Comparison of ENCODE assay signal across 9 mouse cellular contexts in the genomic region with DNA sequence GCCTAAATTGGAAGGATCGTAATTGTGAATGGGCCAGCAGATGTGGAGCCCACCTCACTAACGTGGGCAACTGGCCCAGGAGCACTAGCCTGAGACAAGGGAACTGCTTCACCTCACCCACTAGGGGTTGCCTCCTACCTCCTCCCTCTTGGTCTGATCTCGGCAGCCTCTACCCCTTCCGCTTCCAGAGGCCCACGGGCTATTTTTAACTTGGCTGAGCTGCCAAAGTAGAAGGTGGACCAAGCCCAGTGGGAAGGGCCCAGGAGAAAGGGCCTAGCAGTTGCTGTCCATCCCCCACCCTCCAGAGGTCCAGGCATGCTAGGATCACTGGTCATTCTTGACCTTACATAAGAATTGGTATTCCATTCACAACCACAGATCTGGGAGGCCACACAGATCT. TPM values are rescaled to one million over a fixed set of nuclear protein-coding genes. Genes with fewer than 3 reads are reported as not detected.
DNase-seq lines count a peak whose midpoint lies in the region; ATAC-seq lines count a peak whose summit lies in the region.
"Had no signal": no experiment of that assay in that cellular context is flagged by ENCODE, and none has a peak within 500 bp of the region (broad histone marks: within the 10 kb centered on the region; RNA-seq: fewer than 3 reads in every experiment).

No protein-coding gene starts in this region.

- no peak overlapping the region for H3K4me3 ChIP-seq in kidney, embryonic 15.5 days (replicated peaks)
- no peak overlapping the region for H3K4me3 ChIP-seq in hindbrain, embryonic 13.5 days
- H3K4me3 ChIP-seq: limb, embryonic 12.5 days had no signal

- no peaks in the 10 kb centered on the region for H3K9me3 ChIP-seq in kidney, embryonic 15.5 days (replicated peaks)
- H3K9me3 ChIP-seq in hindbrain, embryonic 13.5 days, result no peaks in the 10 kb centered on the region
- H3K9me3 ChIP-seq: limb, embryonic 12.5 days had no signal

- DNase-seq in cerebellum, adult 8-10 months, result no peak
- DNase-seq in heart, adult 11 months, result peak; percentile 99
- DNase-seq in embryo, embryonic 10.5 days (ENCODE audit: low spot score), result no peak
- DNase-seq in retina, postnatal 1 day, result no peak

- 47% methylated on average over 5 of the region's 5 CpGs for WGBS in kidney, embryonic 15.5 days
- 63% methylated on average over 5 of the region's 5 CpGs for WGBS in hindbrain, embryonic 13.5 days

- no peak overlapping the region for H3K4me2 ChIP-seq in kidney, embryonic 15.5 days
- no peak overlapping the region for H3K4me2 ChIP-seq in hindbrain, embryonic 13.5 days
- H3K4me2 ChIP-seq: limb, embryonic 12.5 days had no signal

- peak; percentile 26; the same call in 1 of the 2 replicates for ATAC-seq in cerebellum, adult (ENCODE audit: insufficient number of reproducible peaks, low FRiP score, low TSS enrichment)
- ATAC-seq in kidney, embryonic 15.5 days (replicated peaks; ENCODE audit: low FRiP score), result 0 out of 2 replicates have a peak, but pooled peaks have one; percentile 22
- peak; percentile 80 for ATAC-seq in megakaryocyte, adult 5-6 weeks (ENCODE audit: poor library complexity, severe bottlenecking)
- no peak for ATAC-seq in hindbrain, embryonic 13.5 days (ENCODE audit: low FRiP score)

- H3K9ac ChIP-seq in kidney, embryonic 15.5 days, result no peak overlapping the region
- H3K9ac ChIP-seq in hindbrain, embryonic 13.5 days, result no peak overlapping the region
- H3K9ac ChIP-seq: limb, embryonic 12.5 days had no signal

- H3K36me3 ChIP-seq in kidney, embryonic 15.5 days, result no peaks in the 10 kb centered on the region
- H3K36me3 ChIP-seq in hindbrain, embryonic 13.5 days, result no peaks in the 10 kb centered on the region
- H3K36me3 ChIP-seq: limb, embryonic 12.5 days had no signal

- peak overlapping the region; percentile 42; the same call in 1 of the 2 replicates for H3K27ac ChIP-seq in kidney, embryonic 15.5 days
- H3K27ac ChIP-seq in hindbrain, embryonic 13.5 days, result no peak overlapping the region
- H3K27ac ChIP-seq: limb, embryonic 12.5 days had no signal

- H3K4me1 ChIP-seq in kidney, embryonic 15.5 days, result peaks cover 26% of the 10 kb centered on the region
- H3K4me1 ChIP-seq in hindbrain, embryonic 13.5 days (replicated peaks), result no peaks in the 10 kb centered on the region
- H3K4me1 ChIP-seq: limb, embryonic 12.5 days had no signal

- no peaks in the 10 kb centered on the region for H3K27me3 ChIP-seq in kidney, embryonic 15.5 days
- no peaks in the 10 kb centered on the region for H3K27me3 ChIP-seq in hindbrain, embryonic 13.5 days
- H3K27me3 ChIP-seq: limb, embryonic 12.5 days had no signal

RNA-seq across cellular contexts. Expression of gene Zbtb46, which starts 12.0 kb away (rescaled TPM):
- polyA plus RNA-seq in kidney, embryonic 15.5 days (2015; fragmentation: Nextera tagmentation; extraction: Ambion mirVana), result 25.5 and 28.0 TPM in 2 replicates
- total RNA-seq in megakaryocyte, adult 5-6 weeks (2015), result 1.4 and 2.5 TPM in 2 replicates
- total RNA-seq in megakaryocyte, adult 5-6 weeks (2017), result 2.3 and 3.9 TPM in 2 replicates
- 22.4 and 23.5 TPM in 2 replicates for polyA plus RNA-seq in hindbrain, embryonic 13.5 days (2015; fragmentation: Nextera tagmentation; extraction: Ambion mirVana)

RNA-seq across cellular contexts. Expression of gene Abhd16b, which starts 21.8 kb away (rescaled TPM):
- polyA plus RNA-seq in kidney, embryonic 15.5 days (2015; fragmentation: Nextera tagmentation; extraction: Ambion mirVana), result 0.30 TPM in 1 of 2 replicates, not detected in the other
- not detected in 2 replicates for total RNA-seq in megakaryocyte, adult 5-6 weeks (2015)
- total RNA-seq in megakaryocyte, adult 5-6 weeks (2017), result not detected in 2 replicates
- 0.10 TPM in 1 of 2 replicates, not detected in the other for polyA plus RNA-seq in hindbrain, embryonic 13.5 days (2015; fragmentation: Nextera tagmentation; extraction: Ambion mirVana)
- polyA plus RNA-seq: limb, embryonic 12.5 days had no signal

RNA-seq across cellular contexts. Expression of gene Tpd52l2, which starts 25.7 kb away (rescaled TPM):
- polyA plus RNA-seq in kidney, embryonic 15.5 days (2015; fragmentation: Nextera tagmentation; extraction: Ambion mirVana), result 162 and 169 TPM in 2 replicates
- 37.8 and 55.2 TPM in 2 replicates for total RNA-seq in megakaryocyte, adult 5-6 weeks (2015)
- 61.6 and 102 TPM in 2 replicates for total RNA-seq in megakaryocyte, adult 5-6 weeks (2017)
- polyA plus RNA-seq in hindbrain, embryonic 13.5 days (2015; fragmentation: Nextera tagmentation; extraction: Ambion mirVana), result 116 and 121 TPM in 2 replicates

RNA-seq across cellular contexts. Expression of gene Dnajc5, which starts 49.0 kb away (rescaled TPM):
- 84.4 and 88.6 TPM in 2 replicates for polyA plus RNA-seq in kidney, embryonic 15.5 days (2015; fragmentation: Nextera tagmentation; extraction: Ambion mirVana)
- total RNA-seq in megakaryocyte, adult 5-6 weeks (2015), result 32.2 and 35.1 TPM in 2 replicates
- 39.7 and 44.9 TPM in 2 replicates for total RNA-seq in megakaryocyte, adult 5-6 weeks (2017)
- 206 and 217 TPM in 2 replicates for polyA plus RNA-seq in hindbrain, embryonic 13.5 days (2015; fragmentation: Nextera tagmentation; extraction: Ambion mirVana)
